Mouse (Mus musculus) hindbrain, embryonic 12.5 days (tissue): ENCODE measurements around the gene Kdm4b. TPM values are rescaled to one million over a fixed set of nuclear protein-coding genes. Genes with fewer than 3 reads are reported as not detected.
A peak's percentile ranks its signal among the peaks of the same experiment; 100 is the strongest.

Experiments
- ATAC-seq: fragments of 200-750 bp; cut with Nextera tagmentation; 2 replicates; pipeline ENCODE4 v1.8.0; 2017; ENCODE audit warnings: moderate TSS enrichment; ENCODE audit not compliant: low FRiP score
- H3K27ac ChIP-seq: fragments of 300-500 bp; sonication (generic); 2 replicates; pipeline ENCODE4 v1.5.1; 2016; ENCODE audit warnings: mild to moderate bottlenecking
- H3K27me3 ChIP-seq: fragments of 300-500 bp; sonication (generic); 2 replicates; pipeline ENCODE4 v1.6.1; 2016; ENCODE audit warnings: mild to moderate bottlenecking
- H3K36me3 ChIP-seq: fragments of 300-500 bp; sonication (generic); 2 replicates; pipeline ENCODE4 v1.6.1; 2016; ENCODE audit warnings: mild to moderate bottlenecking
- H3K4me1 ChIP-seq: fragments of 300-500 bp; sonication (generic); 2 replicates; pipeline ENCODE4 v1.6.1; 2016
- H3K4me2 ChIP-seq: fragments of 300-500 bp; sonication (generic); replicated peaks from 2 replicates; pipeline ENCODE4 v1.6.1; 2016; ENCODE audit warnings: mild to moderate bottlenecking
- H3K4me3 ChIP-seq: fragments of 300-500 bp; sonication (generic); 2 replicates; pipeline ENCODE4 v1.5.1; 2016; ENCODE audit warnings: mild to moderate bottlenecking
- H3K9ac ChIP-seq: fragments of 300-500 bp; sonication (generic); 2 replicates; pipeline ENCODE4 v1.6.1; 2016; ENCODE audit warnings: mild to moderate bottlenecking, moderate library complexity
- H3K9me3 ChIP-seq: fragments of 300-500 bp; sonication (generic); replicated peaks from 2 replicates; pipeline ENCODE4 v1.6.1; 2016; ENCODE audit warnings: mild to moderate bottlenecking
- WGBS: fragments of 180-500 bp; shearing (Covaris S2); methylation state at CpG from one replicate; pipeline ENCODE4 v1.1.7; 2016; 5-methylcytosine and 5-hydroxymethylcytosine counted together
- polyA plus RNA-seq: library from polyadenylated mRNA; unstranded; fragments of >200 nt; fragmentation: Nextera tagmentation; extraction: Ambion mirVana; gene quantifications from 2 replicates; pipeline ENCODE4 v1.2.1, GENCODE M21; 2016

Gene Kdm4b
- 75.3 and 86.9 TPM in 2 replicates for polyA plus RNA-seq

GRCm38 (mm10) chr17:56325450-56326152, at the start of gene Kdm4b:
Gene Kdm4b (plus strand): TSS chr17:56326062.
- peaks cover 42% of the 10 kb centered on the region for H3K4me1 ChIP-seq
- no peaks in the 10 kb centered on the region for H3K9me3 ChIP-seq
- ATAC-seq: peak; percentile 100
- peaks cover 18% of the 10 kb centered on the region for H3K36me3 ChIP-seq
- no peaks in the 10 kb centered on the region for H3K27me3 ChIP-seq
- H3K4me3 ChIP-seq: peak within 1 kb of the TSS; percentile 94
- H3K9ac ChIP-seq: peak within 1 kb of the TSS; percentile 96
- WGBS: under 1% methylated on average over 57 of the region's 57 CpGs
- H3K4me2 ChIP-seq: peak within 1 kb of the TSS; percentile 85
- peak within 1 kb of the TSS; percentile 94 for H3K27ac ChIP-seq

- no peaks in the 10 kb centered on the region for H3K9me3 ChIP-seq
- H3K4me2 ChIP-seq: peak within 1 kb of the TSS; percentile 57
- H3K4me1 ChIP-seq: peaks cover 16% of the 10 kb centered on the region
- peak within 1 kb of the TSS; percentile 55 for H3K9ac ChIP-seq
- WGBS: 13% methylated on average over 15 of the region's 21 CpGs
- ATAC-seq: peak; percentile 78
- H3K4me3 ChIP-seq: peak within 1 kb of the TSS; percentile 40
- H3K36me3 ChIP-seq: peaks cover 13% of the 10 kb centered on the region
- H3K27me3 ChIP-seq: no peaks in the 10 kb centered on the region
- H3K27ac ChIP-seq: peak within 1 kb of the TSS; percentile 40; the same call in 1 of the 2 replicates
Observed at GRCm38 (mm10) chr17:56276643-56277566, 49.0 kb upstream of the Kdm4b start, which contains the start of gene Ticam1. Gene Ticam1 (minus strand): TSS chr17:56276786.

- peaks cover 16% of the 10 kb centered on the region for H3K4me1 ChIP-seq
- ATAC-seq: no peak
- peaks cover 13% of the 10 kb centered on the region for H3K36me3 ChIP-seq
- peak overlapping the region; percentile 40; the same call in 1 of the 2 replicates for H3K27ac ChIP-seq
- no peak overlapping the region for H3K9ac ChIP-seq
- peak overlapping the region; percentile 57; the same call in 1 of the 2 replicates for H3K4me2 ChIP-seq
- H3K9me3 ChIP-seq: no peaks in the 10 kb centered on the region
- 56% methylated on average over 2 of the region's 2 CpGs for WGBS
- no peak overlapping the region for H3K4me3 ChIP-seq
- no peaks in the 10 kb centered on the region for H3K27me3 ChIP-seq
Observed at GRCm38 (mm10) chr17:56277567-56277893, 48.3 kb upstream of the Kdm4b start.

- H3K9ac ChIP-seq: no peak overlapping the region
- no peaks in the 10 kb centered on the region for H3K27me3 ChIP-seq
- 94% methylated on average over 5 of the region's 5 CpGs for WGBS
- no peaks in the 10 kb centered on the region for H3K9me3 ChIP-seq
- ATAC-seq: no peak
- peaks cover 16% of the 10 kb centered on the region for H3K4me1 ChIP-seq
- H3K36me3 ChIP-seq: peaks cover 13% of the 10 kb centered on the region
- no peak overlapping the region for H3K4me2 ChIP-seq
- H3K27ac ChIP-seq: no peak overlapping the region
- H3K4me3 ChIP-seq: no peak overlapping the region
Observed at GRCm38 (mm10) chr17:56278340-56278739, 47.5 kb upstream of the Kdm4b start.

GRCm38 (mm10) chr17:56279481-56280155, 46.2 kb upstream of the Kdm4b start:
- no peaks in the 10 kb centered on the region for H3K9me3 ChIP-seq
- H3K27me3 ChIP-seq: no peaks in the 10 kb centered on the region
- peaks cover 16% of the 10 kb centered on the region for H3K4me1 ChIP-seq
- 86% methylated on average over 12 of the region's 12 CpGs for WGBS
- no peak for ATAC-seq
- H3K4me3 ChIP-seq: no peak overlapping the region
- 0 out of 2 replicates have a peak overlapping the region, but pooled peaks have one; percentile 4 for H3K27ac ChIP-seq
- H3K9ac ChIP-seq: no peak overlapping the region
- H3K36me3 ChIP-seq: peaks cover 13% of the 10 kb centered on the region
- no peak overlapping the region for H3K4me2 ChIP-seq

- H3K9ac ChIP-seq: no peak overlapping the region
- H3K27me3 ChIP-seq: no peaks in the 10 kb centered on the region
- H3K27ac ChIP-seq: no peak overlapping the region
- no peak overlapping the region for H3K4me3 ChIP-seq
- no peak for ATAC-seq
- WGBS: 91% methylated on average over 12 of the region's 12 CpGs
- H3K9me3 ChIP-seq: no peaks in the 10 kb centered on the region
- peaks cover 27% of the 10 kb centered on the region for H3K36me3 ChIP-seq
- H3K4me1 ChIP-seq: peaks cover 13% of the 10 kb centered on the region
- H3K4me2 ChIP-seq: no peak overlapping the region
Observed at GRCm38 (mm10) chr17:56281193-56281592, 44.7 kb upstream of the Kdm4b start.

- peaks cover 3% of the 10 kb centered on the region for H3K4me1 ChIP-seq
- H3K9me3 ChIP-seq: no peaks in the 10 kb centered on the region
- H3K4me3 ChIP-seq: no peak overlapping the region
- no peak for ATAC-seq
- WGBS: 89% methylated on average over 4 of the region's 4 CpGs
- H3K9ac ChIP-seq: no peak overlapping the region
- no peak overlapping the region for H3K4me2 ChIP-seq
- H3K27me3 ChIP-seq: no peaks in the 10 kb centered on the region
- H3K27ac ChIP-seq: no peak overlapping the region
- peaks cover 28% of the 10 kb centered on the region for H3K36me3 ChIP-seq
Observed at GRCm38 (mm10) chr17:56282802-56283201, 43.1 kb upstream of the Kdm4b start.

- Histone ChIP-seq H3K4me2 (no peak overlapping the region), H3K4me1 (peaks cover 8% of the 10 kb centered on the region)
- WGBS: 94% methylated on average over 8 of the region's 8 CpGs
Observed at GRCm38 (mm10) chr17:56283316-56283715, 42.5 kb upstream of the Kdm4b start.

GRCm38 (mm10) chr17:56285995-56286394, 39.9 kb upstream of the Kdm4b start:
- no peak for ATAC-seq
- 93% methylated on average over 11 of the region's 11 CpGs for WGBS
- H3K36me3 ChIP-seq: peaks cover 22% of the 10 kb centered on the region
- H3K4me1 ChIP-seq: peaks cover 27% of the 10 kb centered on the region
- no peak overlapping the region for H3K4me3 ChIP-seq
- H3K27ac ChIP-seq: no peak overlapping the region
- H3K9me3 ChIP-seq: no peaks in the 10 kb centered on the region
- H3K9ac ChIP-seq: no peak overlapping the region
- H3K4me2 ChIP-seq: no peak overlapping the region
- H3K27me3 ChIP-seq: no peaks in the 10 kb centered on the region

More at GRCm38 (mm10) chr17:56283316-56283715, 42.5 kb upstream of the Kdm4b start:
- no peak overlapping the region for H3K4me3 ChIP-seq
- no peaks in the 10 kb centered on the region for H3K9me3 ChIP-seq
- H3K27me3 ChIP-seq: no peaks in the 10 kb centered on the region
- H3K9ac ChIP-seq: no peak overlapping the region
- peaks cover 28% of the 10 kb centered on the region for H3K36me3 ChIP-seq
- no peak overlapping the region for H3K27ac ChIP-seq
- ATAC-seq: no peak

- Histone ChIP-seq H3K4me2 (no peak overlapping the region), H3K36me3 (peaks cover 15% of the 10 kb centered on the region; the same call in 1 of the 2 replicates), H3K4me3 (no peak overlapping the region), H3K27me3 (no peaks in the 10 kb centered on the region), H3K27ac (0 out of 2 replicates have a peak overlapping the region, but pooled peaks have one; percentile 35), H3K4me1 (peaks cover 38% of the 10 kb centered on the region), H3K9ac (no peak overlapping the region), H3K9me3 (no peaks in the 10 kb centered on the region)
- no peak for ATAC-seq
- 52% methylated on average over 3 of the region's 3 CpGs for WGBS
Observed at GRCm38 (mm10) chr17:56287830-56288229, 38.0 kb upstream of the Kdm4b start.

GRCm38 (mm10) chr17:56288866-56289265, 37.0 kb upstream of the Kdm4b start:
- H3K4me2 ChIP-seq: peak overlapping the region; percentile 51
- peaks cover 15% of the 10 kb centered on the region; the same call in 1 of the 2 replicates for H3K36me3 ChIP-seq
- ATAC-seq: no peak
- H3K9ac ChIP-seq: peak overlapping the region; percentile 59; the same call in 1 of the 2 replicates
- H3K9me3 ChIP-seq: no peaks in the 10 kb centered on the region
- no peaks in the 10 kb centered on the region for H3K27me3 ChIP-seq
- 53% methylated on average over 3 of the region's 3 CpGs for WGBS
- peaks cover 38% of the 10 kb centered on the region for H3K4me1 ChIP-seq
- 0 out of 2 replicates have a peak overlapping the region, but pooled peaks have one; percentile 38 for H3K4me3 ChIP-seq
- H3K27ac ChIP-seq: peak overlapping the region; percentile 80
